1 mouse cellular context compared by ENCODE assay signal in the genomic region with DNA sequence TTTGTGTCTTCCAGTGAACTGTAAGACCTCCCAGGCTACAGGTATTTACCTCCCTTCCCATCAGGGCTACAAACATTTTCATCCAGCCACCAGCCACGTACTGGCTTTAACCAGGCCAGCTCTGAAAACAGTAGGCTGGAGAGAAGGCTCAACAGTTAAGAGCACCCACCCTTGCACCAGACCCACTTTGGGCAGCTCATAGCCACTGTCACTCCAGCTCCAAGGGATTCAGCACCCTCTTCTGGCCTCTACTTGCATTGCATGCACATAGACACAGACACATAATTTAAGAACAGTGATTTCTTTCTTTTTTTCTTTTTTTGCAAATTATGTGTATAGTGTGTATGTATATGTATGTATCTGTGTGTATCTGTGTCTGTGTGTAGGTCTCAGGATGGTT.
A peak's percentile ranks its signal among the peaks of the same experiment; 100 is the strongest.
TF ChIP-seq lines count a peak whose summit lies in the region.

No protein-coding gene starts in this region.

TF ChIP-seq in MEL, 35 proteins besides CTCF, POLR2A, EP300 and RAD21:
- TF ChIP-seq USF2 (IDR thresholded peaks at IDR 0.05; ENCODE audit: borderline replicate concordance in 1 of 2, insufficient read depth in 1 of 2, low read depth in 1 of 2, low read length in 2 of 2) (no peak), SMC3 (IDR thresholded peaks at IDR 0.05; ENCODE audit: low read depth, low read length) (peak; percentile 85), ZNF384 (IDR thresholded peaks at IDR 0.05; ENCODE audit: low read depth, low read length) (0 out of 2 replicates have a peak, but pooled peaks have one; percentile 29), ZC3H11A (IDR thresholded peaks at IDR 0.05; ENCODE audit: low read depth, low read length) (peak; percentile 81)
